Mouse (Mus musculus) ovary, postnatal 14 days (tissue): ENCODE data around the gene Pias4.
A peak's percentile ranks its signal among the peaks of the same experiment; 100 is the strongest.
"Not testable (repeated sequence)": the region's sequence is repeated elsewhere in the genome, so short reads cannot be mapped to it uniquely, and the experiment has no call there.

Experiments used
- DNase-seq: peaks from one replicate; pipeline ENCODE4 v3.0.0; 2022; ENCODE audit warnings: low spot score

Pias4 gene

DNA sequence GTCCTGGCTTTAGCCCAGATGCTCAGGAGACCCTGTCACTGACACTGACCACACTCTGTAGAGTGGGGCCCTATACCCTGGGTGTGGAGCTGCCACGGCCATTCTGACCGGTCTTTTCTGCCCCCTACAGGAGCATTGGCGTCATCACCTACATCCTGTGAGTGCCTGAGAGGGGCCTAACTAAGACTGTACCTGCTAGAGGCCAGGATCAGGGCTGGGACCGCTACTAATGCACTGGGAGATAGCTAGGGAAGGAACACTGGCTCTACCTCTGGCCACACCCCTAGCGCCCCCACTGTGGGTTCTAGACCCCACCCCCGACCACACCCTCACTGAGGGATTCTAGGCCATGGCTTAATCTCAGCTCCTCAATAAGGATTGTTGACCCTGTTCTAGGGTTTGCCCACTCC lies 23.2 kb upstream of the Pias4 start:
- DNase-seq: no peak

DNA sequence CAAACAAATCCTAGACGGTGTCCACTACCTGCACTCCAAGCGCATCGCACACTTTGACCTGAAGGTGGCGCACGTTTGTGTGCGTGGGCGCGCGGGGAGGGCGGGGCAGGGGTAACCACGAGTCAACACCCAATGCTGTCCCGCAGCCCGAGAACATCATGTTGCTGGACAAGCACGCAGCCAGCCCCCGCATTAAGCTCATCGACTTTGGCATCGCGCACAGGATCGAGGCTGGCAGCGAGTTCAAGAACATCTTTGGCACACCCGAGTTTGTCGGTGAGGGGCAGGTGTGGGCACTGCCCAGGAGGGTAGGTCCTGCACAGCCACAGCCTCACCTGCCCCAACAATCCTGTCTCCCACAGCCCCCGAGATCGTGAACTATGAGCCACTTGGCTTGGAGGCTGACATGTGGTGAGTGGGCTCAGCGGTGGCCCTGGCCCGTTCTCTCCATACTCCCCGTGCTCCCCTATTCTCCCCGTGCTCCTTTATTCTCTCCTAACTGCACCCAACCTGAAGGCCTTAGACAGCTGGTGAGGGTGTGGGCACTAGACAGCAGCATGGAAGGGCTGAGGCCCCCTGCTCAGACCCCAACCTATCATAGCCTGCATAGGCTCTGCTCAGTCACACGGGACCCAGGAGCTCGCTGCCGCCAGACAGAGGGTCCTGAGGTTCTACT lies 22.7 kb upstream of the Pias4 start:
- no peak for DNase-seq

DNA sequence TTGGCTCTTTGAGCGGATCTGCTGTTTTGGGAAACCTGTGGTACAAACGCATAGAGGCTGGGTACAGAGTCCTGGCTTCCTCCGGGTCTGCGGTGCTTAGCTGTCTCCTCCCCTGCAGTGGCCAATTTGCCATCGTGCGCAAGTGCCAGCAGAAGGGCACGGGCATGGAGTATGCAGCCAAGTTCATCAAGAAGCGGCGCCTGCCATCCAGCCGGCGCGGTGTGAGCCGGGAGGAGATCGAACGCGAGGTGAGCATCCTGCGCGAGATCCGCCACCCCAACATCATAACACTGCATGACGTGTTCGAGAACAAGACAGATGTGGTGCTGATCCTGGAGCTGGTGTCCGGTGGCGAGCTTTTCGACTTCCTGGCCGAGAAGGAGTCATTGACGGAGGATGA lies 22.1 kb upstream of the Pias4 start:
- DNase-seq: no peak

DNA sequence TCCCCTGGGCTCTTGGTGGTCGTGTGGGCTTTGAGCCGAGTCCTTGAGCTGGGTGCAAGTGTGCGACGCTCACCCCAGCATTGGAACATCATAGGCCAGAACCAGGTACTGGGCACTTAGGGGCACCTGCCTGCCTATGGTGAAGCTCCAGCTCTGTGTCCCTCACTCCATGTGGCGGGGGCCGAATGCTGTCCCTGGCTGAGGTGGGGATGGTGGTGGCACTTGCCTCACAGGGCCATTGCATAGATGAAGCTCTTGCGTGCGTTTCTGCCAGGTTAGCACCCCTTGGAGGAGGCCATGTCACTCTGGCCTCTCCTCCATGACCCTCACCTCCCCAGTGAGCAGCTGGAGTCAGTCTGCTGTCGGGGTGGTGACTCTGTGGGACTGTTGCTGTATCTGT lies 19.4 kb upstream of the Pias4 start:
- no peak for DNase-seq

DNA sequence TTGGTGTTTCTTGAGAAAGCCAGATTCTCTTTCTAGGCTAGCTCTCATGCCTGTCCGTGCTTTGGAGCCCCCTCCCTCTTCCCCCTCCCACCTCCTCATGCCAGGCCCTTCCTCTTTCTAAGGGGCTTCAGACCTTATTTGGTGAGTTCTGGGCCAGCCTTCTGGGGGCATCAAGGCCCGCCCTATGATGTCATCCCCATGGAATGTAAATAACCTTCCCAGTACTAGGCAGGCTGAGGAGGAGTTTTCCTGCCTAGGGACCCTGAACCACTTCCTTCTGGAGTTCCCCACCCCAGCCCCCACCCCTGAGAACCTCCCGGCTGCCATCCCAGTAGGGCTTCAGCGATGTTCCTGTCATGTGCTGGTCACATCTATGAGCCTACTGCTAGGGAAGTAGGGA lies 17.0 kb upstream of the Pias4 start:
- no peak for DNase-seq

DNA sequence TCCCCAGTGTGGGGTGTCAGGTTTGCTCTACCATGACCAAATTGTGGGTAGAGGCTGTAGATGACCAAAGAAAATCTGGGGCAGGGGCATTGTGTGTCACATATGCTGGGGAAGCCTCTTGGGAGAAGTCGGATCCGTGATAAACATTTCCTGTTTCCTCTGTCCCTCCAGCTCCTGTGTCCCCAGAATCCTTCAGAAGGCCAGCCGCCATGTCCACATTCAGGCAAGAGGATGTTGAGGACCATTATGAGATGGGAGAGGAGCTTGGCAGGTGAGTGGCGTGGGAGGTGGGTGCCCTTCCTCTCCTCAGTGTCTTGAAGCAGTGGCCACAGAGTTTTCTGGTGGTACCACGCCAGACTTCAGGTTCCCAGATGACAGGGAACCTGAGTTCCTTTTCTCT lies 16.1 kb upstream of the Pias4 start, which contains the start of gene 4930442H23Rik:
Gene 4930442H23Rik (minus strand): TSS at position 45 of the 400 bp plus-strand sequence.
- DNase-seq: no peak

DNA sequence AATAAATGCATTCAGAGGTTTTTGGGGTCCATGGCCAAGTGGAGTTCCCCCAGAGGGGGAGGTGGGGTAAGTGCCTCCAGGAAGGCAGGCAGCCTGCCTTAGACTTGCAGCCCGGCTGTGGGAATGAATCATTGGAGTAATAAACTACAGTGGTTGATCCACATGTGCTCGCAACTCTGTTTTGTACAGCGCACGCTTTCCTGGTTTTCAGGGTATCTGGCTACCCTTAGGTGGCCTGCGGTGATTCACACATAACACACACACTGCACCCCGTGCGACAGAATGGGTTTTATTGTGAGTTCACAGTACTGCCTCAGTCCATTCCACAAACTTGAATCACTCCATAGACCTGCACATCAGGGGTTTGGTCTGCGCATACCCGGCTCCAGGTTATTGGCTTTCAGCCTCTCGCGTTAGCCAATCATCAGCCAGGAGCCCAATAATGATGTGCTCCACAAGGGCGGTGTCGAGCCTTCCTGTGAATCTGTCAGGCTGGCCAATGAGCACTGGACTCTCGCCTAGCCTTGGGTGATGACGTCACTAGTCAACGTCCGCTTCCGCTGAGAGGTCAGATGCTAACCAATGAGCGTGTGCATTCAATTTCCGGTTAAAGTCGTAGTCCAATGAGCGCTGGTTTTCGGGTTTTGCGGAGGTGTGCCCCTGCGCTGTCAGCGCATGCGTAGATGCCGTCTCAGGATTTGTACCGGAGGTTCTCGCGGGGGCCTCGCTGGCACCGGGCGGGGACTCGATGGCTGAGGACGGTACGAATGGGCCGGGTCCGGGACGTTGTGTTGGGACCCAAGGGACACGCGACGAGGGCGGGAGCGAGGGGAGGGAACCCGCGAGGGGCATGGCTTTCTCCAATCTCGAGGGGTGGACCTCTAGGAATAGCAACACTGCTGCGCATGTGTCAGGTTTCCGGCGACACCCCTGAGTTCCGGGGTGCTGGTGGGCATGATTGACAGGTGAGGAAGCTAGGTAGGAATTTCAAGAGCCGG lies 14.9 kb upstream of the Pias4 start, which contains the start of gene Dapk3:
Gene Dapk3 (plus strand): TSS at position 670 of the 998 bp plus-strand sequence.
- peak; percentile 92 for DNase-seq

DNA sequence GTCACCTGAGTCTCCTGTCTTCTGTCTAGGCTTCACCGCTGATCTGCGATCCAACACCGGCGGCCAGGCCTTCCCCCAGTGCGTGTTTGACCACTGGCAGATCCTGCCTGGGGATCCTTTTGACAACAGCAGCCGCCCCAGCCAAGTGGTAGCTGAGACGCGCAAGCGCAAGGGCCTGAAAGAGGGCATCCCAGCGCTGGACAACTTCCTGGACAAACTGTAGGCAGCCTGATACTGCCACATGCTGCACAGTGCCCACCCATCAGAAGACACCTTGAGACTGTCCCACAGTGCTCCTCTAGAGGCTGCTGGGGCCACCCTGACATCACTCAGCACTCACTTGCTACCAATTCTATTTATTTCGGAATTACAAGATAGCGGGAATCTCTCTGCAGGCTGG lies 14.1 kb upstream of the Pias4 start:
- DNase-seq: not testable (repeated sequence)

DNA sequence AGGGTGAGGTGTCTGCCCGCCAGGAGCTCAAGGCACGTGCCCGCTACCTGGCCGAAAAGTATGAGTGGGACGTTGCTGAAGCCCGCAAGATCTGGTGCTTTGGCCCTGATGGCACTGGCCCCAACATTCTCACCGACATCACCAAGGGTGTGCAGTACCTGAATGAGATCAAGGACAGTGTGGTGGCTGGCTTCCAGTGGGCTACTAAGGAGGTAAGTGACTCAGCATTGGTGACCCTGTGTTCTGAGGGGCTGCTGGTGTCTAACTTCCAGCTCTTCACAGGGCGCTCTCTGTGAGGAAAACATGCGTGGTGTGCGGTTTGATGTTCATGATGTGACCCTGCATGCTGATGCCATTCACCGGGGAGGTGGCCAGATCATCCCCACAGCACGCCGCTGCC lies 13.2 kb upstream of the Pias4 start:
- no peak for DNase-seq

DNA sequence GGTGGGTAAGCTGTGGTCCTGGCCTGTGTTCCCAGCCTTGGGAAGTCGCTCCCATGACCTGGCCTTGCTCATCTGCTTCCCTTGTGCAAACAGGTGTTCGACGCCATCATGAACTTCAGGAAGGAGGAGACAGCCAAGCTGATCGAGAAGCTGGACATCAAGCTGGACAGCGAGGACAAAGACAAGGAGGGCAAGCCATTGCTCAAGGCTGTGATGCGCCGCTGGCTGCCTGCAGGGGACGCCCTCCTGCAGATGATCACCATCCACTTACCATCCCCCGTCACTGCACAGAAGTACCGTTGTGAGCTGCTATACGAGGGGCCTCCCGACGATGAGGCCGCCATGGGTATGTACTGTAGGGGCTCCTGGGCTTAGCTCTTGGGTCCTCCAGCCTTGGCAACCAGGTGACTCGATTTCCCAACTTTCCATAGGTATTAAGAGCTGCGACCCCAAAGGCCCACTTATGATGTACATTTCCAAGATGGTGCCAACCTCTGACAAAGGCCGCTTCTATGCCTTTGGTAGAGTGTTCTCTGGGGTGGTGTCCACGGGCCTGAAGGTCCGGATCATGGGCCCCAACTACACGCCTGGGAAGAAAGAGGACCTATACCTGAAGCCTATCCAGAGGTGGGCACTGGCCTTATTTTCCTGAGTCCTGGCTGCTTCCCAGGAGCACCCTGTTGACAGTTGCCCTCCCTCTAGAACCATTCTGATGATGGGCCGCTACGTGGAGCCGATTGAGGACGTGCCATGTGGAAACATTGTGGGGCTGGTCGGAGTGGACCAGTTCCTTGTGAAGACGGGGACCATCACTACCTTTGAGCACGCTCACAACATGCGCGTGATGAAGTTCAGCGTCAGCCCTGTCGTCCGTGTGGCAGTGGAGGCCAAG lies 12.0 kb upstream of the Pias4 start:
- no peak for DNase-seq

DNA sequence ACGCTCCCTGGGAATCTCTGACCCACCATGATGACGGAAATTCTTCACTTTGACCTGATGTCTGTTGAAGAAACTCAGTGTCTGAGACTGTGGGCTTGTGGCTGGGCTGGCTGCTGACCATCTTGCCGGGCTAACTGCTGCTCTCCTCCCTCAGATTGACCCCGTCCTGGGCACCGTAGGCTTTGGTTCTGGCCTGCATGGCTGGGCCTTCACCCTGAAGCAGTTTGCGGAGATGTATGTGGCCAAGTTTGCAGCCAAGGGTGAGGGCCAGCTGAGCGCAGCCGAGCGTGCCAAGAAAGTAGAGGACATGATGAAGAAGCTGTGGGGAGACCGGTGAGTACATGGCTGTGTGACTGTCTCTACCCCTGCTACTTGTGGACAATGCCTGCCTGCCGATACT lies 11.2 kb upstream of the Pias4 start:
- DNase-seq: no peak

DNA sequence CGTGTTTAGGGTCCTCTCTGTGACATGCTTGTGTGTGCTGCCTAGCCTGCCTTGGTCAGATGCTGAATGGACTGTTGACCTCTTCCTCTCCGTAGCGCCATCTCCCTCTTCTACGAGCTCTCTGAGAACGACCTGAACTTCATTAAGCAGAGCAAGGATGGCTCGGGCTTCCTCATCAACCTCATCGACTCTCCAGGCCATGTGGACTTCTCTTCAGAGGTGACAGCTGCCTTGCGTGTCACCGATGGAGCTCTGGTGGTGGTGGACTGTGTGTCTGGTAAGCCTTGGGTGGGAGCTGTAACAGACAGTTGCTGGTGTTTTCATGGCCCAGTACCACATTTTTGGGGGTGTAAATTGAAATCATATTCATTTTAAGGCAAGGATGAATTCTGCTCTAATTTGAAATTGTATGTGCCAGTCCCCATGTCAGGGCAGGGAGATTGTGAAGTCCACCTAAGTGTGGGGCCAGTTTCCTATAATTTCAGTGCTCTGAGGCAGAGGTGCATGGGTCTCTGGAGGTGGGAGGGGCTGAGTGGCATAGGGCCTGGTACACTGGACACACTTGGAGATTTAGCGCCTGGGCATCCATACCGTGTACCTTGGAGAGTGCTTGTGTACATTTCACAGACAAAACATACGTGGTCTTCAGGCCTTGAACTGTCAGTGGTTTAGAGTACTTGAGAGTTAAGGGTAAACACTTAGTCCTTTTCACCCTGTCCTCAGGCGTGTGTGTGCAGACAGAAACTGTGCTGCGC lies 10.4 kb upstream of the Pias4 start:
- no peak for DNase-seq

DNA sequence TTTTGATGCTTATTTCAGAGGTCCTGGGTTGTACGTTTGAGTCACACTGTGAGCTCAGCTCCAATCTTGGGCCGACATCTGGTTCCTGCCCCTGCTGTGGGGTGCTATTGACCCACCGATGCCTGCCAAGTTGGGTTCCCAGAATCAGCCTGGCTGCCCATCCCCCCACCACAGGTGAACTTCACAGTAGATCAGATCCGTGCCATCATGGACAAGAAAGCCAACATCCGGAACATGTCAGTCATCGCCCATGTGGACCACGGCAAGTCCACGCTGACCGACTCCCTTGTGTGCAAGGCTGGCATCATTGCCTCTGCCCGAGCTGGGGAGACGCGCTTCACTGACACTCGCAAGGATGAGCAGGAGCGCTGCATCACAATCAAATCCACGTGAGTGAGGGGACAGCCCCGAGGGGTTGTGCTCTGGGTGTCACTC lies 9.8 kb upstream of the Pias4 start:
- no peak for DNase-seq

DNA sequence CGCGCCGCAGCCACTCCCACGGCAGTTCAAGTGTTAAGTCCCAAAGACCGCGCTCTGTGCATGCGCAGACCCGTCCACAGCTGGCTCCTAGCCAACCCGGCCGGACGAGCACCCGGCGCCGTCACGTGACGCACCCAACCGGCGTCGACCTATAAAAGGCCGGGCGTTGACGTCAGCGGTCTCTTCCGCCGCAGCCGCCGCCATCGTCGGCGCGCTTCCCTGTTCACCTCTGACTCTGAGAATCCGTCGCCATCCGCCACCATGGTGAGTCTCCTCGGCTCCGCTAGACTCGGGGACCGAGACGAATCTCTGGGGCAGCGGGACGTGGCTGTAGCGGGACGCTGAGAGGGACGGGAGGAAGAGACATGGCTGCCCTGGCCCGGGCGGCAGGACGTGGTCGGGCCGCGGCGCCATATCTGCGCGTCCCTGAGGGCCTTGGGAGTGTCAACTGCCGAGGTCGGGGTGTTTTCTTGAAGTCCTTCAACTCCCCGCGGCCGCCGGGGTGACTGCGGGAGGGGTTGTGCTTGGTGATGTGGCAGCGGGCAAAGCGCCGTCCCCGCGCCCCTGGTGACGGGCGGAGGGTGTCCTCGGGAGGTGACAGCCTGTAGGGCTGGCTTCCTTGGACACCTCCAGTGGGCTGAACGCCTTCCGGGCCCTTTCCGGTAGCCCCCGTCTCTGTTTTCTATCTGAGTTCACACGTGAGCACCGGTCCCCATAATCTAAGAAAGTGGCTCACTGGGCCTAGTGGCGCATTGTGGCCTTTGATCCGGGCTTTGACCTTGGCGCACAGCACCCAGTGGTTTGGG lies 8.9 kb upstream of the Pias4 start, which contains the start of gene Eef2:
Gene Eef2 (plus strand): TSS at position 166 of the 806 bp plus-strand sequence.
- peak; percentile 99 for DNase-seq

DNA sequence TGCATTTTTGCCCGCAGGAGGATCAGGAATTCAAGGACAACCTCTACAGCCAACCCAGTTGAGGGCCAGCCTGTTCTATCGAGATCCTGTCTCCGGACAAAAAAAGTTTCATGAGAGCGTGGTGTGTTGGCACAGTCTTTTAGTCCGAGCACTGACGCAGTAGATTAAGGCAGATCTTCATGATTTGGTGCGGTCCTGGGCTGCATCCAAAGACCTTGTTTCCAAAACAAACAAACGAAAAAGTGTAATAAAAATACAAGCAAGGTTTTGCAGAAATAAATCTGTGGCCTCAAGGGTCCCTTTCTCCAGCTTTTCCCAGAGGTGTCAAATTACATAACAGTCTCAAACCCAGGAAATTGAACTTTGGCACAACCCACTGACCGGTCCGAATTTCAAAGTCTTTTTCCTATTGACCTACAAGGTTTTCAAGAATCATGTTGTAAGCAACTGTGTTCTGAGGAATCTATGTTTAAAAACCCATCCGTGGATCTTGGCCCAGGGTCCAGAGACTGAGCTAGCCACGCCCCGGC lies 8.3 kb upstream of the Pias4 start:
- DNase-seq: no peak

DNA sequence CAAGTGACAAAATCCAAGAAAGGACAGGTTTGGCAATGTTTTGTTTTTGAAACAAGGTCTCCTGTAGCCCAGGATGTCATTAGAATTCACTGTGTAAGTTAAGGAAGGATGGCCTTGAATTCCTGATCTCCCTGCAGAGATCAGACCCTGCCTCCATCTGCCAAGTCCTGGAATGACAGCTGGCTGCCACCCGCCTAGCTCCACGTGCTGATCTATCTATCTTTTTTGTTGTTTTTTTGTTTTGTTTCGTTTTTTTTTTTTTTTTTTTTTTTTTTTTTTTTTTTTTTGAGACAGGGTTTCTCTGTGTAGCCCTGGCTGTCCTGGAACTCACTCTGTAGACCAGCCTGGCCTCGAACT lies 7.6 kb upstream of the Pias4 start:
- DNase-seq: not testable (repeated sequence)

DNA sequence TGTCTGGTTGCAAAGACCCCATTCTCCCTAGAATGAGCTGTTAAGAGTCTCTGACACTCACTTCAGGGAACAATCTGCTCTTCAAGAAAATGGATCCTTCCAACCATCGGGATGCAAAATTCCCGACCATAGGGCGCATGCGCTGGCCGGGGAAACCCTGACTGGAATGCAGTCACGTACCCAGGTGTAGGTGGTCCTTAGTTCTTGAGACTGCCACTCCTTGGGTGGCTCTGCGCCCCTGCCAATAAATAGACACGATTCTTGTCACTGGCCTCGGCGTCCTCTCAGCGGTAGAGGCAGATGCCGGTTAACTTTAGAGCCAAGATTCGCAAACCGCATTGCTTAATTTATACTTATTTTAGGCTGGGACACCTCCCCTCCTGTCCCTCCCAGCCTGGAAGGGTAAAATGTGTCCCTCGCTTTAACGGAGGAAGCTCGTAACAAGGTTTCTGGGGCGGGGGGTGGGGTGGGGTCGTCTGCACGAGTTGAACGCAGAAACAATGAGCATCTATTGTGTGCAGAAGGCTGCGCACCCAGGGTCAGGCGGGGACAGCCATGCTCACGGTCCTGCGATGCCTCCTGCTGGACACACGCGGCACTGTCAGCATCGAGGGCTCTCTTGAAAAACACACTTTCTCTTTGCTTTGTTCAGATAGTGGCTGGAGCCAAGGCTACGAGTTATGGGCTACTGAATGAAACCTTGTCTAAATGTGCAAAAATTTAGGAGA lies 7.1 kb upstream of the Pias4 start:
- peak; percentile 86 for DNase-seq

DNA sequence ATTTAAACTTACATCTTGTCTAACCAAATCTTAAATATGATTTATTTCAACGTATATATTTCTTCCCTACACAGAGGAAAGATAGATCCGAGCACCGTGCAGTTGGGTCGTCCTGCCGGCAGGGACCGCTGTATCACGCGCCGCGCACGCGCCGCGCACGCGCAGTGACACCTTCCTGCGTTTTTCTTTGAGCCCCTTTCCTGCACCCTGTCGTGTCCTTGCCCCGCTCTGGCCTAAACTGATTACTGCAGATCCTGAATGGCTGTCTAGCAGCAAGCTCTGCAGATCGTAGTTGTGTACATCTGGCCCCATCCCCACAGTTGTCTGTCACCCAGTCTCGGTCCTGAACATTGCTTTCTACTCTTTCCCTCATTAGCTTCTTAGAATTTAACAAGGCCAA lies 5.4 kb upstream of the Pias4 start:
- DNase-seq: peak; percentile 75

DNA sequence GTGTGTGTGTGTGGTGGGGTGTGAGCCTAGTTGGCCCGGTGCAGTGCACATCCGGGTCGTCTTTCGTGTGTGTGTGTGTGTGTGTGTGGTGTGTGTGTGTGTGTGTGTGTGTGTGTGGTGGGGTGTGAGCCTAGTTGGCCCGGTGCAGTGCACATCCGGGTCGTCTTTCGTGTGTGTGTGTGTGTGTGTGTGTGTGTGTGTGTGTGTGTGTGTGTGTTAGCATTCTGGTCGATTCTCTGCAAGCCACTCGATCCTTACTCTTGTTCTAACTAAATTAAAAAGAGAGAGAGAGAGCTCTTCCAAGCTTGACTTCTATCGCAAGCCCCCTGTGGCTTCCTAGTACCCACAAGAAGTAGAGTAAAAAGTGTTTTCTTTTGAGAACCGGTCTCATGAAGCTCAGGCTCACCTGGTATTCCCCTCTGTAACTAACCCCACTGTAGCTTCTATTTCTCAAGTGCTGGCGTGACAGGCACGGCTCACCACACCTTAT lies 1.7 kb upstream of the Pias4 start:
- DNase-seq: not testable (repeated sequence)
